Mouse (Mus musculus): ENCODE data around the gene A4gnt.
"Not testable (repeated sequence)": the region's sequence is repeated elsewhere in the genome, so short reads cannot be mapped to it uniquely, and the experiment has no call there.

A4gnt gene

GRCm38 (mm10) chr9:99612202-99612601, at the start of gene A4gnt:
Gene A4gnt, plus strand, starts transcription at chr9:99612502.
- no peak for DNase-seq (ENCODE audit: extremely low read depth, insufficient read length, low spot score)

GRCm38 (mm10) chr9:99563714-99564113, 48.6 kb upstream of the A4gnt start:
- DNase-seq (ENCODE audit: extremely low read depth, insufficient read length, low spot score): peak; percentile 14

GRCm38 (mm10) chr9:99568023-99568346, 44.3 kb upstream of the A4gnt start:
- no peak for DNase-seq (ENCODE audit: extremely low read depth, insufficient read length, low spot score)

- peak; percentile 96 for DNase-seq (ENCODE audit: extremely low read depth, insufficient read length, low spot score)
These were observed 43.8 kb upstream of the A4gnt start, which contains the start of gene Armc8 for GRCm38 (mm10) chr9:99568347-99569070. Gene Armc8, minus strand, starts transcription at chr9:99568899.

- DNase-seq (ENCODE audit: extremely low read depth, insufficient read length, low spot score): no peak
These were observed 43.3 kb upstream of the A4gnt start for GRCm38 (mm10) chr9:99569071-99569397.

- peak; percentile 89 for DNase-seq (ENCODE audit: extremely low read depth, insufficient read length, low spot score)
These were observed 36.4 kb upstream of the A4gnt start, which contains the start of gene Dbr1 for GRCm38 (mm10) chr9:99575677-99576480. Gene Dbr1, plus strand, starts transcription at chr9:99575799.

GRCm38 (mm10) chr9:99580655-99581054, 31.6 kb upstream of the A4gnt start:
- peak; percentile 36 for DNase-seq (ENCODE audit: extremely low read depth, insufficient read length, low spot score)

- DNase-seq (ENCODE audit: extremely low read depth, insufficient read length, low spot score): peak; percentile 11
These were observed 24.6 kb upstream of the A4gnt start for GRCm38 (mm10) chr9:99587505-99588202.

GRCm38 (mm10) chr9:99591144-99591543, 21.2 kb upstream of the A4gnt start:
- DNase-seq (ENCODE audit: extremely low read depth, insufficient read length, low spot score): no peak

GRCm38 (mm10) chr9:99599127-99599526, 13.2 kb upstream of the A4gnt start:
- DNase-seq (ENCODE audit: extremely low read depth, insufficient read length, low spot score): not testable (repeated sequence)

- DNase-seq (ENCODE audit: extremely low read depth, insufficient read length, low spot score): no peak
These were observed 8.7 kb upstream of the A4gnt start for GRCm38 (mm10) chr9:99603566-99603965.

- DNase-seq (ENCODE audit: extremely low read depth, insufficient read length, low spot score): no peak
These were observed 7.4 kb downstream of the A4gnt start for GRCm38 (mm10) chr9:99619688-99620087.

- DNase-seq (ENCODE audit: extremely low read depth, insufficient read length, low spot score): no peak
These were observed 7.9 kb downstream of the A4gnt start for GRCm38 (mm10) chr9:99620196-99620595.

GRCm38 (mm10) chr9:99622034-99622433, 9.7 kb downstream of the A4gnt start:
- DNase-seq (ENCODE audit: extremely low read depth, insufficient read length, low spot score): no peak

- no peak for DNase-seq (ENCODE audit: extremely low read depth, insufficient read length, low spot score)
These were observed 10.7 kb downstream of the A4gnt start for GRCm38 (mm10) chr9:99622966-99623365.

- DNase-seq (ENCODE audit: extremely low read depth, insufficient read length, low spot score): no peak
These were observed 11.8 kb downstream of the A4gnt start for GRCm38 (mm10) chr9:99624117-99624516.

GRCm38 (mm10) chr9:99628581-99628980, 16.3 kb downstream of the A4gnt start:
- DNase-seq (ENCODE audit: extremely low read depth, insufficient read length, low spot score): no peak

- DNase-seq (ENCODE audit: extremely low read depth, insufficient read length, low spot score): no peak
These were observed 17.1 kb downstream of the A4gnt start, which contains the start of gene Dzip1l for GRCm38 (mm10) chr9:99629281-99630011. Gene Dzip1l, plus strand, starts transcription at chr9:99629496.

- DNase-seq (ENCODE audit: extremely low read depth, insufficient read length, low spot score): no peak
These were observed 17.8 kb downstream of the A4gnt start for GRCm38 (mm10) chr9:99630071-99630470.

GRCm38 (mm10) chr9:99630528-99631125, 18.3 kb downstream of the A4gnt start:
- no peak for DNase-seq (ENCODE audit: extremely low read depth, insufficient read length, low spot score)

Measured in 3134 (cell line).